Mouse (Mus musculus) ovary, postnatal 10 days (tissue): ENCODE results near the gene Slc25a48.

Source experiments
- DNase-seq: peaks from one replicate; pipeline ENCODE4 v3.0.0; 2022; ENCODE audit warnings: low spot score

Slc25a48 gene

GRCm38 (mm10) chr13:56449239-56450030, 11.3 kb downstream of the Slc25a48 start:
- no peak for DNase-seq

GRCm38 (mm10) chr13:56450035-56450434, 11.9 kb downstream of the Slc25a48 start:
- no peak for DNase-seq

- DNase-seq, result no peak
Observed at GRCm38 (mm10) chr13:56458001-56458400, 19.8 kb downstream of the Slc25a48 start.

- no peak for DNase-seq
Observed at GRCm38 (mm10) chr13:56461460-56461859, 23.3 kb downstream of the Slc25a48 start.

- DNase-seq, result no peak
Observed at GRCm38 (mm10) chr13:56462791-56463190, 24.6 kb downstream of the Slc25a48 start.

GRCm38 (mm10) chr13:56463261-56463660, 25.1 kb downstream of the Slc25a48 start:
- DNase-seq, result no peak

- DNase-seq, result no peak
Observed at GRCm38 (mm10) chr13:56463750-56464149, 25.6 kb downstream of the Slc25a48 start.

GRCm38 (mm10) chr13:56467786-56468185, 29.6 kb downstream of the Slc25a48 start:
- no peak for DNase-seq

- no peak for DNase-seq
Observed at GRCm38 (mm10) chr13:56468536-56468935, 30.4 kb downstream of the Slc25a48 start.

GRCm38 (mm10) chr13:56471211-56471610, 33.1 kb downstream of the Slc25a48 start:
- DNase-seq, result no peak

- no peak for DNase-seq
Observed at GRCm38 (mm10) chr13:56471951-56472350, 33.8 kb downstream of the Slc25a48 start.

- no peak for DNase-seq
Observed at GRCm38 (mm10) chr13:56472661-56473060, 34.5 kb downstream of the Slc25a48 start.

- DNase-seq, result no peak
Observed at GRCm38 (mm10) chr13:56475363-56475762, 37.2 kb downstream of the Slc25a48 start.

GRCm38 (mm10) chr13:56476790-56477189, 38.6 kb downstream of the Slc25a48 start:
- DNase-seq, result no peak

GRCm38 (mm10) chr13:56477271-56477670, 39.1 kb downstream of the Slc25a48 start:
- no peak for DNase-seq

- DNase-seq, result no peak
Observed at GRCm38 (mm10) chr13:56478027-56478426, 39.9 kb downstream of the Slc25a48 start.

- DNase-seq, result no peak
Observed at GRCm38 (mm10) chr13:56482146-56482545, 44.0 kb downstream of the Slc25a48 start, which contains the start of gene Il9. Il9 (minus strand) TSS chr13:56482246.

- DNase-seq, result no peak
Observed at GRCm38 (mm10) chr13:56488012-56488411, 49.9 kb downstream of the Slc25a48 start.

- DNase-seq, result no peak
Observed at GRCm38 (mm10) chr13:56494440-56494839, 56.3 kb downstream of the Slc25a48 start.

- no peak for DNase-seq
Observed at GRCm38 (mm10) chr13:56500132-56500531, 62.0 kb downstream of the Slc25a48 start.

GRCm38 (mm10) chr13:56500636-56501035, 62.5 kb downstream of the Slc25a48 start:
- DNase-seq, result no peak

- no peak for DNase-seq
Observed at GRCm38 (mm10) chr13:56501866-56502420, 63.8 kb downstream of the Slc25a48 start.

- DNase-seq, result no peak
Observed at GRCm38 (mm10) chr13:56506871-56507496, 68.8 kb downstream of the Slc25a48 start.
